Mouse (Mus musculus): ENCODE measurements around the gene Rimbp3.
"Not testable (repeated sequence)": the region's sequence is repeated elsewhere in the genome, so short reads cannot be mapped to it uniquely, and the experiment has no call there.

Rimbp3 gene

GRCm38 (mm10) chr16:17220127-17220733 is 11.8 kb downstream of the Rimbp3 start:
- DNase-seq = no peak

GRCm38 (mm10) chr16:17222197-17222596 is 13.8 kb downstream of the Rimbp3 start:
- DNase-seq = peak; percentile 93

- DNase-seq = no peak
These were observed 17.2 kb downstream of the Rimbp3 start for GRCm38 (mm10) chr16:17225584-17225983.

- no peak for DNase-seq
These were observed 18.1 kb downstream of the Rimbp3 start for GRCm38 (mm10) chr16:17226496-17226895.

- DNase-seq = not testable (repeated sequence)
These were observed 23.1 kb downstream of the Rimbp3 start for GRCm38 (mm10) chr16:17231523-17231922.

- peak; percentile 97 for DNase-seq
These were observed 24.6 kb downstream of the Rimbp3 start, which contains the start of gene Hic2 for GRCm38 (mm10) chr16:17232794-17233701. TSS of gene Hic2 (plus strand) at chr16:17233572.

GRCm38 (mm10) chr16:17233702-17234498 is 25.5 kb downstream of the Rimbp3 start:
- peak; percentile 38 for DNase-seq

- no peak for DNase-seq
These were observed 26.1 kb downstream of the Rimbp3 start for GRCm38 (mm10) chr16:17234499-17234895.

GRCm38 (mm10) chr16:17234916-17235665 is 26.7 kb downstream of the Rimbp3 start:
- peak; percentile 61 for DNase-seq

GRCm38 (mm10) chr16:17237634-17238033 is 29.2 kb downstream of the Rimbp3 start:
- no peak for DNase-seq

- DNase-seq = no peak
These were observed 31.0 kb downstream of the Rimbp3 start for GRCm38 (mm10) chr16:17239409-17239808.

- DNase-seq = no peak
These were observed 35.3 kb downstream of the Rimbp3 start for GRCm38 (mm10) chr16:17243731-17244130.

GRCm38 (mm10) chr16:17244996-17245395 is 36.6 kb downstream of the Rimbp3 start:
- no peak for DNase-seq

- peak; percentile 76 for DNase-seq
These were observed 39.3 kb downstream of the Rimbp3 start for GRCm38 (mm10) chr16:17247727-17248126.

GRCm38 (mm10) chr16:17249135-17249534 is 40.7 kb downstream of the Rimbp3 start:
- DNase-seq = no peak

- DNase-seq = peak; percentile 97
These were observed 43.1 kb downstream of the Rimbp3 start for GRCm38 (mm10) chr16:17251539-17251938.

GRCm38 (mm10) chr16:17252086-17252726 is 43.8 kb downstream of the Rimbp3 start:
- DNase-seq = no peak

GRCm38 (mm10) chr16:17252841-17253240 is 44.4 kb downstream of the Rimbp3 start:
- DNase-seq = no peak

GRCm38 (mm10) chr16:17254005-17254597 is 45.7 kb downstream of the Rimbp3 start:
- DNase-seq = peak; percentile 33

- DNase-seq = no peak
These were observed 46.9 kb downstream of the Rimbp3 start for GRCm38 (mm10) chr16:17255270-17255669.

- DNase-seq = peak; percentile 32
These were observed 49.0 kb downstream of the Rimbp3 start for GRCm38 (mm10) chr16:17257359-17257821.

All from kidney, adult 18-20 months (tissue).